Mouse (Mus musculus): Measurements from ENCODE around the gene Cd63. TPM values are rescaled to one million over a fixed set of nuclear protein-coding genes. Genes with fewer than 3 reads are reported as not detected.

Gene Cd63
- polyA plus RNA-seq, 1 experiment from 2014 or later: 216 TPM

DNA sequence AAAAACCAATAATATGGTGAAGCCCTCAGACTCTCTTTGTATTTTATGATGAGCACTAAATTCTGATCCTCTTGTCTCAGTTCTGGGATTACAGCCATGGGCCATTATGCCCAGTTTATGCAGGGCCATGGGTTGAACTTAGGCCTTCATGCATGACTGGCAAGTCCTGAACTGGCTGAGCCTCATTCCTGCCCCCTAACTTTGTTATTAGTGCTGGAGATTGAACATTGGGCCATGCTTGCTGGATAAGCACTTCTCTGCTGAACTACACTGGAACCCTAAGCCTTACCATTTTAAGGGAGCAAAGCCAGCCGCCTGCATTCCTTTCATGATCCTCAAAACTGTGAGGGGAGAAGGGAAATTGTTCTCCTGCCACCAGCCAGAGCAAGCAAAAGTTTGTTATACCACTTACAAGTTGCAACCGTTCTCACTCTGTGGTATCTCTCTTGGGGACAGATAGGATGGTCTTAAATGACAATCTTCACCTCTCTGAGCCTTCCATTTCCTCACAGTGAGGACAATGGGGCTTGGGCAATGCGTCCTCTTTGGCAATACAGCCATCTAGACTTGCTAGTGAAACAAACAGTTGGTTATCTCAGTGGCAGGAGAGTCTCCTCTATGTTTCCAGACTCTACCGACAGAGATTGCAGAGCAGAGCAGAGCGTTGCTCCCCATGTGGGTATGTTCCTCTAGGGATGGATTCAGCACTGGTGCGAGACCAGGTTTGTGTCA lies 864 bp upstream of the Cd63 start:
- H3K4me2 ChIP-seq (replicated peaks; ENCODE audit: low read depth, low read length): no peak overlapping the region
- no peak overlapping the region for H3K9ac ChIP-seq (ENCODE audit: low read depth, low read length)
- ATAC-seq (ENCODE audit: low FRiP score) (no peak), DNase-seq (ENCODE audit: low spot score) (no peak)
- peaks cover 12% of the 10 kb centered on the region for H3K27me3 ChIP-seq (ENCODE audit: control insufficient read depth, insufficient read depth, low read length)
- no peaks in the 10 kb centered on the region for H3K4me1 ChIP-seq (replicated peaks; ENCODE audit: control insufficient read depth, insufficient read depth, low read length)
- no peak overlapping the region for H3K27ac ChIP-seq (ENCODE audit: low read depth, low read length)
- WGBS: 82% methylated on average over 6 of the region's 6 CpGs
- H3K9me3 ChIP-seq (ENCODE audit: control insufficient read depth, low read length): no peaks in the 10 kb centered on the region
- H3K36me3 ChIP-seq (ENCODE audit: control insufficient read depth, insufficient read depth, low read length): no peaks in the 10 kb centered on the region
- H3K4me3 ChIP-seq (ENCODE audit: low read depth, low read length): no peak overlapping the region

- Histone ChIP-seq H3K4me2 (replicated peaks; ENCODE audit: low read depth, low read length) (no peak overlapping the region), H3K36me3 (ENCODE audit: control insufficient read depth, insufficient read depth, low read length) (no peaks in the 10 kb centered on the region), H3K27me3 (ENCODE audit: control insufficient read depth, insufficient read depth, low read length) (peaks cover 6% of the 10 kb centered on the region; the same call in 1 of the 2 replicates), H3K4me1 (replicated peaks; ENCODE audit: control insufficient read depth, insufficient read depth, low read length) (no peaks in the 10 kb centered on the region), H3K9ac (ENCODE audit: low read depth, low read length) (no peak overlapping the region), H3K27ac (ENCODE audit: low read depth, low read length) (no peak overlapping the region), H3K4me3 (ENCODE audit: low read depth, low read length) (no peak overlapping the region), H3K9me3 (ENCODE audit: control insufficient read depth, low read length) (no peaks in the 10 kb centered on the region)
- no peak for ATAC-seq (ENCODE audit: low FRiP score)
- WGBS: 76% methylated on average over 1 of the region's 1 CpGs
- no peak for DNase-seq (ENCODE audit: low spot score)
Observed at GRCm38 (mm10) chr10:128901409-128901808, 620 bp downstream of the Cd63 start.

DNA sequence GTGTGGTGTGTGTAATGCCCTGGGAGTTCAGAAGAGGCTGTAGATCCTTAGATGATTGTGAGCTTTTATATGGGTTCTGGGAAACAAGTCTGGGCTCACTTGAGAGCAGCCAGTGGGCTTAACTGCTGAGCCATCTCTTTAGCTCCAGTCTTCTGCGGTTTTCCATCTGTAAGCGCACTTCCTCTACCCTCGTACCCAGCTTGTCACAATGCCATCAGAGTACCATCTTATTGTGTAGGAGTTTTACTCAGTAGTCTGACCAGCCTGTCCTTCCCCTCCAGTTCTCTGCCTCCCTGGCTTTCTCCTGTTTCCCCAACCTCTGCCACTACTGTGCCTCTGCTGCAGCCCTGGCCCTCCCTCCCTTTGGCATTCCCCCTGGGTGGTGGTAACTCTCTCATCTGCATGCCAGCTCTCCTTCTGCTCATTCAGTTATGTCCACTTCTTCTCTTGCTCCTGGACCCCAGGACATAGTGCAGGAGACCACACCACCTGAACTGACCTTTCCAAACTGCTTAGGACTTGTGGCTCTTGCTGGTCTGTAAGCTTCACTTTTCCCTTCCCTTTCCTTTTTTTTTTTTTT lies 1.7 kb downstream of the Cd63 start:
- Histone ChIP-seq H3K9me3 (ENCODE audit: control insufficient read depth, low read length) (no peaks in the 10 kb centered on the region), H3K4me3 (ENCODE audit: low read depth, low read length) (no peak overlapping the region), H3K9ac (ENCODE audit: low read depth, low read length) (no peak overlapping the region), H3K36me3 (ENCODE audit: control insufficient read depth, insufficient read depth, low read length) (no peaks in the 10 kb centered on the region), H3K4me1 (replicated peaks; ENCODE audit: control insufficient read depth, insufficient read depth, low read length) (no peaks in the 10 kb centered on the region), H3K4me2 (replicated peaks; ENCODE audit: low read depth, low read length) (no peak overlapping the region), H3K27me3 (ENCODE audit: control insufficient read depth, insufficient read depth, low read length) (no peaks in the 10 kb centered on the region), H3K27ac (ENCODE audit: low read depth, low read length) (no peak overlapping the region)
- WGBS: 78% methylated on average over 3 of the region's 3 CpGs
- DNase-seq (ENCODE audit: low spot score): no peak
- no peak for ATAC-seq (ENCODE audit: low FRiP score)

DNA sequence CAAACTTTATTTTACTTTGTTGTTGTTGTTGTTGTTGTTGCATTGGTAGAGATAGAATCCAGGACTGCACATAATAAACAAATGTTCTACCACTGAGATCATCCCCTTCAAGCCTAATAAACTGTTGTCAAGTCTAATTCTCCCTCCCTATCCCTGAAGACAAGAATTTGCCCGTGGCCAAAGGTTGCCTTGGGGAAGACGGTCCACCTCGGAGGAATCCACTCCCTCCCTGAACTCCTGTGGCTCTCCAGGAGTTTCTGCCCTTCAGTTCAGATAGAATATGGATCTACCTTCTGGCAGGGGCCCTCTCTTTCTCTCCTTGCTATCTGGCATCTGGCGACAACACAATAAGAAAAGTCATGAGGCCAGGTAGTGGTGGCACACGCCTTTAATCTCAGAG lies 4.0 kb downstream of the Cd63 start:
- H3K4me2 ChIP-seq (replicated peaks; ENCODE audit: low read depth, low read length): no peak overlapping the region
- WGBS: 73% methylated on average over 5 of the region's 5 CpGs
- H3K4me1 ChIP-seq (replicated peaks; ENCODE audit: control insufficient read depth, insufficient read depth, low read length): no peaks in the 10 kb centered on the region
- H3K36me3 ChIP-seq (ENCODE audit: control insufficient read depth, insufficient read depth, low read length): no peaks in the 10 kb centered on the region
- no peak overlapping the region for H3K9ac ChIP-seq (ENCODE audit: low read depth, low read length)
- ATAC-seq (ENCODE audit: low FRiP score): no peak
- no peaks in the 10 kb centered on the region; the same call in 1 of the 2 replicates for H3K27me3 ChIP-seq (ENCODE audit: control insufficient read depth, insufficient read depth, low read length)
- H3K27ac ChIP-seq (ENCODE audit: low read depth, low read length): no peak overlapping the region
- no peak for DNase-seq (ENCODE audit: low spot score)
- no peaks in the 10 kb centered on the region for H3K9me3 ChIP-seq (ENCODE audit: control insufficient read depth, low read length)
- H3K4me3 ChIP-seq (ENCODE audit: low read depth, low read length): no peak overlapping the region

GRCm38 (mm10) chr10:128908778-128909448 lies 8.1 kb downstream of the Cd63 start:
- DNase-seq (ENCODE audit: low spot score): no peak
- H3K27ac ChIP-seq (ENCODE audit: low read depth, low read length): 0 out of 2 replicates have a peak overlapping the region, but pooled peaks have one; percentile 1

DNA sequence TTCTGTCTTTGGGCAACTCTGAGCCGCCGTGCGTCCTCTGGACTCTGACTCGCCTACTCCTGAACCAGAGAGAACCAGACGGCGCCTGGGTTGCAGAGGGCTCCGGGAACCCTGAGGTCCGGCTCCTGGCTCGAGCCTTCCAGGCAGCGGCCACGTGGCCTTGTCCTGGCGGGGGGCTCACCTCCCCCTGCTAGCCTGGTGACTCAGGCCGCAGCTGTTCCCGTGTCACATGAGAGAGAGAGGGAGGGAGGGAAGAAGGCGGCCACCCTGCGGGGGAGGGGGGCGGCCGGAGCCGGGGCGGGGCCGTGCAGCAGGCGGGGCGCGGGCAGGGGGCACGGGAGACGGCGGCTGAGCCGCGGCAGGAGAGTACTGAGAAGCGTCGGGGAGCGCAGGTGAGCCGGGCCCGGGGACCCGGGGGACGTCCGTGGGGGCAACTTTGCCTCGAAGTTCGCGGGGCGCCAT lies 8.8 kb downstream of the Cd63 start:
- peak; percentile 83 for ATAC-seq (ENCODE audit: low FRiP score)
- Histone ChIP-seq H3K9me3 (ENCODE audit: control insufficient read depth, low read length) (no peaks in the 10 kb centered on the region), H3K36me3 (ENCODE audit: control insufficient read depth, insufficient read depth, low read length) (no peaks in the 10 kb centered on the region), H3K4me2 (replicated peaks; ENCODE audit: low read depth, low read length) (peak overlapping the region; percentile 78), H3K4me1 (replicated peaks; ENCODE audit: control insufficient read depth, insufficient read depth, low read length) (0 out of 2 replicates have a peak, but pooled peaks cover 2% of the 10 kb centered on the region), H3K27ac (ENCODE audit: low read depth, low read length) (peak overlapping the region; percentile 56; the same call in 1 of the 2 replicates), H3K9ac (ENCODE audit: low read depth, low read length) (peak overlapping the region; percentile 86), H3K27me3 (ENCODE audit: control insufficient read depth, insufficient read depth, low read length) (no peaks in the 10 kb centered on the region; the same call in 1 of the 2 replicates), H3K4me3 (ENCODE audit: low read depth, low read length) (peak overlapping the region; percentile 87)
- DNase-seq (ENCODE audit: low spot score): peak; percentile 84
- under 1% methylated on average over 36 of the region's 41 CpGs for WGBS

More at GRCm38 (mm10) chr10:128908778-128909448, 8.1 kb downstream of the Cd63 start:
- no peak for ATAC-seq (ENCODE audit: low FRiP score)
- H3K4me3 ChIP-seq (ENCODE audit: low read depth, low read length): peak overlapping the region; percentile 87
- H3K9ac ChIP-seq (ENCODE audit: low read depth, low read length): no peak overlapping the region
- no peaks in the 10 kb centered on the region for H3K9me3 ChIP-seq (ENCODE audit: control insufficient read depth, low read length)
- peak overlapping the region; percentile 78 for H3K4me2 ChIP-seq (replicated peaks; ENCODE audit: low read depth, low read length)
- WGBS: 59% methylated on average over 13 of the region's 13 CpGs
- H3K4me1 ChIP-seq (replicated peaks; ENCODE audit: control insufficient read depth, insufficient read depth, low read length): 0 out of 2 replicates have a peak, but pooled peaks cover 2% of the 10 kb centered on the region
- H3K27me3 ChIP-seq (ENCODE audit: control insufficient read depth, insufficient read depth, low read length): no peaks in the 10 kb centered on the region; the same call in 1 of the 2 replicates
- H3K36me3 ChIP-seq (ENCODE audit: control insufficient read depth, insufficient read depth, low read length): no peaks in the 10 kb centered on the region

GRCm38 (mm10) chr10:128910066-128910841 lies 9.5 kb downstream of the Cd63 start:
- H3K4me1 ChIP-seq (replicated peaks; ENCODE audit: control insufficient read depth, insufficient read depth, low read length): 0 out of 2 replicates have a peak, but pooled peaks cover 2% of the 10 kb centered on the region
- peak overlapping the region; percentile 86 for H3K9ac ChIP-seq (ENCODE audit: low read depth, low read length)
- no peaks in the 10 kb centered on the region for H3K36me3 ChIP-seq (ENCODE audit: control insufficient read depth, insufficient read depth, low read length)
- WGBS: 2% methylated on average over 61 of the region's 66 CpGs
- DNase-seq (ENCODE audit: low spot score): peak; percentile 57
- H3K4me2 ChIP-seq (replicated peaks; ENCODE audit: low read depth, low read length): peak overlapping the region; percentile 78
- H3K27ac ChIP-seq (ENCODE audit: low read depth, low read length): peak overlapping the region; percentile 56; the same call in 1 of the 2 replicates
- H3K9me3 ChIP-seq (ENCODE audit: control insufficient read depth, low read length): no peaks in the 10 kb centered on the region
- no peaks in the 10 kb centered on the region; the same call in 1 of the 2 replicates for H3K27me3 ChIP-seq (ENCODE audit: control insufficient read depth, insufficient read depth, low read length)
- peak; percentile 47 for ATAC-seq (ENCODE audit: low FRiP score)
- peak overlapping the region; percentile 87 for H3K4me3 ChIP-seq (ENCODE audit: low read depth, low read length)

DNA sequence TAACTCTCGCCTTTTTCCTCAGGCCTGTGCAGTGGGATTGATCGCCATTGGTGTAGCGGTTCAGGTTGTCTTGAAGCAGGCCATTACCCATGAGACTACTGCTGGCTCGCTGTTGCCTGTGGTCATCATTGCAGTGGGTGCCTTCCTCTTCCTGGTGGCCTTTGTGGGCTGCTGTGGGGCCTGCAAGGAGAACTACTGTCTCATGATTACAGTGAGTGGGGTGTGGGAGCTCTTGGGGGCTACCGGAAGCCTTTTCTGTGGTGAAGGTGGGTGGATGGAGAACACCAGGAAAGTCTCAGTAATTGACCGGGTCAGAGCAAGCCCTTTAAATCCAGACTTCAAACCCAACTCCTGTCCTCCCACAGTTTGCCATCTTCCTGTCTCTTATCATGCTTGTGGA lies 10.6 kb downstream of the Cd63 start:
- no peaks in the 10 kb centered on the region; the same call in 1 of the 2 replicates for H3K27me3 ChIP-seq (ENCODE audit: control insufficient read depth, insufficient read depth, low read length)
- H3K27ac ChIP-seq (ENCODE audit: low read depth, low read length): no peak overlapping the region
- no peak overlapping the region for H3K9ac ChIP-seq (ENCODE audit: low read depth, low read length)
- no peak for ATAC-seq (ENCODE audit: low FRiP score)
- no peak overlapping the region for H3K4me3 ChIP-seq (ENCODE audit: low read depth, low read length)
- H3K36me3 ChIP-seq (ENCODE audit: control insufficient read depth, insufficient read depth, low read length): no peaks in the 10 kb centered on the region
- no peak overlapping the region for H3K4me2 ChIP-seq (replicated peaks; ENCODE audit: low read depth, low read length)
- no peak for DNase-seq (ENCODE audit: low spot score)
- no peaks in the 10 kb centered on the region for H3K9me3 ChIP-seq (ENCODE audit: control insufficient read depth, low read length)
- 0 out of 2 replicates have a peak, but pooled peaks cover 2% of the 10 kb centered on the region for H3K4me1 ChIP-seq (replicated peaks; ENCODE audit: control insufficient read depth, insufficient read depth, low read length)
- whole genome bisulfite sequencing: 89% methylated on average over 6 of the region's 6 CpGs
